Mouse (Mus musculus) MEL (cell line): ENCODE data around the gene Wdr64. TPM values are rescaled to one million over a fixed set of nuclear protein-coding genes. Genes with fewer than 3 reads are reported as not detected.

Experiments
- DNase-seq: peaks from one replicate; pipeline ENCODE4 v3.0.0; 2011; ENCODE audit warnings: low read depth, low spot score
- H3K27ac ChIP-seq: 2 replicates; pipeline ENCODE4 v1.5.1; 2012; ENCODE audit warnings: low read depth, mild to moderate bottlenecking, control low read depth, low read length, moderate library complexity; ENCODE audit not compliant: control insufficient read depth
- H3K27me3 ChIP-seq, 2 experiments: fragments of 150-350 bp in 1 of 2; sonication (generic) in 1 of 2; 2 replicates each; pipeline ENCODE4 v1.6.1; 2012; ENCODE audit warnings: low read length in 2 of 2, mild to moderate bottlenecking in 2 of 2, improper control_type of control experiment in 1 of 2, moderate library complexity in 1 of 2; ENCODE audit not compliant: insufficient read depth in 2 of 2, control insufficient read depth in 1 of 2
- H3K36me3 ChIP-seq, 2 experiments: 2 replicates each; pipeline ENCODE4 v1.6.1; 2012 to 2014; ENCODE audit warnings: low read length in 2 of 2, improper control_type of control experiment in 1 of 2, inconsistent platforms in 1 of 2, mild to moderate bottlenecking in 1 of 2; ENCODE audit not compliant: insufficient read depth in 2 of 2, control insufficient read depth in 1 of 2
- H3K4me1 ChIP-seq, 2 experiments: fragments of 150-350 bp in 1 of 2; sonication (generic) in 1 of 2; 2 replicates each; pipeline ENCODE4 v1.6.1; 2012; ENCODE audit warnings: low read length in 2 of 2, improper control_type of control experiment in 1 of 2, mild to moderate bottlenecking in 1 of 2; ENCODE audit not compliant: insufficient read depth in 2 of 2, control insufficient read depth in 1 of 2
- H3K4me3 ChIP-seq, 2 experiments: fragments of 150-350 bp in 1 of 2; sonication (generic) in 1 of 2; 2 replicates each; pipeline ENCODE4 v1.5.1; 2012; ENCODE audit warnings: low read depth in 2 of 2, low read length in 2 of 2, mild to moderate bottlenecking in 2 of 2, moderate library complexity in 2 of 2, control low read depth in 1 of 2, improper control_type of control experiment in 1 of 2; ENCODE audit not compliant: control insufficient read depth in 1 of 2, insufficient read depth in 1 of 2
- H3K79me2 ChIP-seq: 2 replicates; pipeline ENCODE4 v1.6.1; 2012; ENCODE audit warnings: mild to moderate bottlenecking, low read length, moderate library complexity; ENCODE audit not compliant: control insufficient read depth, poor library complexity, insufficient read depth
- H3K9ac ChIP-seq: 2 replicates; pipeline ENCODE4 v1.6.1; 2012; ENCODE audit warnings: low read depth, mild to moderate bottlenecking, control low read depth, low read length, moderate library complexity; ENCODE audit not compliant: control insufficient read depth, poor library complexity, severe bottlenecking
- H3K9me3 ChIP-seq: fragments of 150-350 bp; sonication (generic); replicated peaks from 2 replicates; pipeline ENCODE4 v1.6.1; 2012; ENCODE audit warnings: mild to moderate bottlenecking, low read length, improper control_type of control experiment, moderate library complexity; ENCODE audit not compliant: insufficient read depth
- BHLHE40 ChIP-seq: IDR thresholded peaks from 2 replicates; pipeline ENCODE4 v1.6.1; 2012; ENCODE audit warnings: low read depth, mild to moderate bottlenecking, inconsistent platforms, low read length, improper control_type of control experiment, borderline replicate concordance
- CHD1 ChIP-seq: IDR thresholded peaks from 2 replicates; pipeline ENCODE4 v1.6.1; 2012; ENCODE audit warnings: low read depth, mild to moderate bottlenecking, inconsistent platforms, low read length, improper control_type of control experiment
- CTCF ChIP-seq, 3 experiments: IDR thresholded peaks in 2 of 3; conservative IDR thresholded peaks in 1 of 3; 2 replicates each; pipeline ENCODE4 v1.5.1; 2011 to 2012; ENCODE audit warnings: low read length in 3 of 3, low read depth in 2 of 3, mild to moderate bottlenecking in 2 of 3, improper control_type of control experiment in 1 of 3, inconsistent platforms in 1 of 3, mixed read lengths in 1 of 3, moderate library complexity in 1 of 3; ENCODE audit not compliant: control insufficient read depth in 1 of 3, insufficient read depth in 1 of 3, poor library complexity in 1 of 3, severe bottlenecking in 1 of 3
- E2F4 ChIP-seq: IDR thresholded peaks from 2 replicates; pipeline ENCODE4 v1.6.1; 2011; ENCODE audit warnings: low read depth, low read length, improper control_type of control experiment, borderline replicate concordance
- ELF1 ChIP-seq: IDR thresholded peaks from 2 replicates; pipeline ENCODE4 v1.6.1; 2014; ENCODE audit warnings: low read depth, mild to moderate bottlenecking, inconsistent platforms, low read length, improper control_type of control experiment, moderate library complexity
- ETS1 ChIP-seq: IDR thresholded peaks from 2 replicates; pipeline ENCODE4 v1.6.1; 2012; ENCODE audit warnings: low read depth, mild to moderate bottlenecking, inconsistent platforms, low read length, improper control_type of control experiment, moderate library complexity
- GABPA ChIP-seq: IDR thresholded peaks from 2 replicates; pipeline ENCODE4 v1.6.1; 2012; ENCODE audit warnings: low read depth, mild to moderate bottlenecking, inconsistent platforms, low read length, improper control_type of control experiment, moderate library complexity
- HCFC1 ChIP-seq: IDR thresholded peaks from 2 replicates; pipeline ENCODE4 v1.6.1; 2012; ENCODE audit warnings: low read depth, mild to moderate bottlenecking, inconsistent platforms, low read length, improper control_type of control experiment, moderate library complexity
- JUND ChIP-seq: IDR thresholded peaks from 2 replicates; pipeline ENCODE4 v1.6.1; 2011; ENCODE audit warnings: low read depth, mild to moderate bottlenecking, improper control_type of control experiment, low read length
- KAT2A ChIP-seq: conservative IDR thresholded peaks from 2 replicates; pipeline ENCODE4 v1.6.1; 2012; ENCODE audit warnings: low read depth, low read length, improper control_type of control experiment, inconsistent platforms
- MAX ChIP-seq: IDR thresholded peaks from 2 replicates; pipeline ENCODE4 v1.6.1; 2011; ENCODE audit warnings: low read length, improper control_type of control experiment
- MAZ ChIP-seq: IDR thresholded peaks from 2 replicates; pipeline ENCODE4 v1.6.1; 2012; ENCODE audit warnings: low read depth, mild to moderate bottlenecking, inconsistent platforms, low read length, improper control_type of control experiment
- MEF2A ChIP-seq: IDR thresholded peaks from 2 replicates; pipeline ENCODE4 v1.6.1; 2014; ENCODE audit warnings: low read depth, mild to moderate bottlenecking, inconsistent platforms, low read length, improper control_type of control experiment; ENCODE audit not compliant: poor library complexity, insufficient replicate concordance, severe bottlenecking; ENCODE audit errors: extremely low read depth
- MXI1 ChIP-seq: IDR thresholded peaks from 2 replicates; pipeline ENCODE4 v1.6.1; 2011; ENCODE audit warnings: mild to moderate bottlenecking, low read depth, low read length, improper control_type of control experiment
- MYB ChIP-seq: IDR thresholded peaks from 2 replicates; pipeline ENCODE4 v1.6.1; 2011; ENCODE audit warnings: mild to moderate bottlenecking, low read depth, low read length, improper control_type of control experiment
- MYC ChIP-seq: IDR thresholded peaks from 2 replicates; pipeline ENCODE4 v1.6.1; 2011; ENCODE audit warnings: low read depth, mild to moderate bottlenecking, low read length, improper control_type of control experiment, moderate library complexity
- NRF1 ChIP-seq: IDR thresholded peaks from 2 replicates; pipeline ENCODE4 v1.6.1; 2014; ENCODE audit warnings: low read depth, mild to moderate bottlenecking, inconsistent platforms, low read length, improper control_type of control experiment, moderate library complexity; ENCODE audit not compliant: poor library complexity, insufficient read depth, severe bottlenecking
- POLR2AphosphoS2 ChIP-seq: IDR thresholded peaks from 2 replicates; pipeline ENCODE4 v1.6.1; 2011; ENCODE audit warnings: low read length, improper control_type of control experiment
- POLR2AphosphoS5 ChIP-seq: IDR thresholded peaks from 2 replicates; pipeline ENCODE4 v1.6.1; 2012; ENCODE audit warnings: low read depth, borderline replicate concordance, mild to moderate bottlenecking, inconsistent platforms, low read length, moderate library complexity, mixed read lengths
- RAD21 ChIP-seq: IDR thresholded peaks from 2 replicates; pipeline ENCODE4 v1.6.1; 2011; ENCODE audit warnings: mild to moderate bottlenecking, low read depth, low read length, improper control_type of control experiment
- SIN3A ChIP-seq: IDR thresholded peaks from 2 replicates; pipeline ENCODE4 v1.6.1; 2012; ENCODE audit warnings: low read length, improper control_type of control experiment, inconsistent platforms
- SMC3 ChIP-seq: IDR thresholded peaks from 2 replicates; pipeline ENCODE4 v1.6.1; 2011; ENCODE audit warnings: low read depth, low read length, improper control_type of control experiment
- TAL1 ChIP-seq: IDR thresholded peaks from 2 replicates; pipeline ENCODE4 v1.6.1; 2012; ENCODE audit warnings: mild to moderate bottlenecking, inconsistent platforms, low read length, moderate library complexity, mixed read lengths
- TCF12 ChIP-seq: IDR thresholded peaks from 2 replicates; pipeline ENCODE4 v1.6.1; 2014; ENCODE audit warnings: low read depth, mild to moderate bottlenecking, inconsistent platforms, low read length, improper control_type of control experiment, moderate library complexity
- UBTF ChIP-seq: IDR thresholded peaks from 2 replicates; pipeline ENCODE4 v1.6.1; 2012; ENCODE audit warnings: low read depth, mild to moderate bottlenecking, inconsistent platforms, low read length, improper control_type of control experiment, moderate library complexity, borderline replicate concordance; ENCODE audit not compliant: insufficient read depth
- USF2 ChIP-seq, 2 experiments: IDR thresholded peaks; 2 replicates each; pipeline ENCODE4 v1.6.1; 2011 to 2012; ENCODE audit warnings: improper control_type of control experiment in 2 of 2, low read length in 2 of 2, borderline replicate concordance in 1 of 2, inconsistent platforms in 1 of 2, low read depth in 1 of 2, mild to moderate bottlenecking in 1 of 2; ENCODE audit not compliant: insufficient read depth in 1 of 2
- ZC3H11A ChIP-seq: IDR thresholded peaks from 2 replicates; pipeline ENCODE4 v1.6.1; 2012; ENCODE audit warnings: low read depth, mild to moderate bottlenecking, inconsistent platforms, low read length, improper control_type of control experiment
- ZMIZ1 ChIP-seq: IDR thresholded peaks from 2 replicates; pipeline ENCODE4 v1.6.1; 2012; ENCODE audit warnings: low read depth, mild to moderate bottlenecking, inconsistent platforms, low read length, improper control_type of control experiment, moderate library complexity
- ZNF384 ChIP-seq: IDR thresholded peaks from 2 replicates; pipeline ENCODE4 v1.6.1; 2012; ENCODE audit warnings: low read depth, mild to moderate bottlenecking, inconsistent platforms, low read length, improper control_type of control experiment
- polyA plus RNA-seq, 2 experiments: library from polyadenylated mRNA; stranded (reverse) in 1 of 2; unstranded in 1 of 2; fragments of >175 nt in 1 of 2; fragments of >200 nt in 1 of 2; gene quantifications; 2 replicates each; pipeline versions ENCODE4 v1.2.1 to v1.2.4; 2012; ENCODE audit warnings: low replicate concordance in 2 of 2, low read depth in 1 of 2; ENCODE audit not compliant: insufficient read length in 2 of 2, insufficient read depth in 1 of 2, missing spikeins in 1 of 2
- total RNA-seq: library from RNA; depleted of rRNA; stranded (reverse); fragments of 300-350 nt; gene quantifications from 2 replicates; pipeline ENCODE4 v1.2.3, GENCODE M21; 2012

Gene Wdr64
- total and polyA plus RNA-seq, 3 experiments: 0.31 TPM; not detected in 2

DNA sequence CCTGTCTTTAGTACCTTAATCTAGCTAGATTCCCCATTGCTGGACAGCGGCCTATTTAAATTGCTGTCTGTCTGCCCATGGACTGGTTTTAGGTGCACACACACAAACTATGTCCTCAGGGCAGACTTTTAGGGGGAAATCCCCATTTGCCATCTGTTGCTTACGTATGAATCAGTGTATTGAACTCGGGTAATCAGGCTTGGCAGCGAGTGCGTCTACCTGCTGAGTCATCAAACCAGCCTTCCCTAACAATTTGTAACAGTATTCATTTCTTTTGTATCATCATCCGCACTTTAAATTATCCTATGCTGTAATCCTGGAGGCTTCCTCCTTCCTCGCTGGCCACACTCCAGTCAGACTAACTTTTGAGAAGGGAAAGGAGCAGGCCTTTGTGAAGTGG lies 28.4 kb upstream of the Wdr64 start:
- H3K4me3 ChIP-seq: no peak overlapping the region
- no peak for DNase-seq
- no peaks in the 10 kb centered on the region for H3K79me2 ChIP-seq
- no peak overlapping the region for H3K27ac ChIP-seq
- no peak for TF ChIP-seq SMC3
- TF ChIP-seq HCFC1: no peak
- TF ChIP-seq RAD21: no peak
- TF ChIP-seq CTCF (IDR thresholded peaks at IDR 0.05 in 2 of 3, conservative IDR thresholded peaks at IDR 0.05 in 1 of 3; ENCODE audit: control insufficient read depth in 1 of 3, insufficient read depth in 1 of 3, low read depth in 2 of 3, low read length in 3 of 3, poor library complexity in 1 of 3, severe bottlenecking in 1 of 3): no peak
- TF ChIP-seq ELF1: no peak
- TF ChIP-seq SIN3A: no peak
- TF ChIP-seq GABPA: no peak
- TF ChIP-seq NRF1: no peak
- no peak for TF ChIP-seq ZMIZ1
- no peak for TF ChIP-seq USF2 (IDR thresholded peaks at IDR 0.05; ENCODE audit: borderline replicate concordance in 1 of 2, insufficient read depth in 1 of 2, low read depth in 1 of 2, low read length in 2 of 2)
- no peak for TF ChIP-seq TCF12
- no peak for TF ChIP-seq POLR2AphosphoS5
- TF ChIP-seq UBTF: no peak
- no peak for TF ChIP-seq MXI1
- no peak for TF ChIP-seq BHLHE40
- no peak for TF ChIP-seq ETS1
- TF ChIP-seq MEF2A: no peak
- no peak for TF ChIP-seq MAZ
- no peak for TF ChIP-seq MYC
- no peak for TF ChIP-seq POLR2AphosphoS2
- no peak overlapping the region for H3K9ac ChIP-seq
- H3K4me1 ChIP-seq: no peaks in the 10 kb centered on the region
- H3K9me3 ChIP-seq: no peaks in the 10 kb centered on the region
- H3K27me3 ChIP-seq: no peaks in the 10 kb centered on the region
- H3K36me3 ChIP-seq: no peaks in the 10 kb centered on the region

DNA sequence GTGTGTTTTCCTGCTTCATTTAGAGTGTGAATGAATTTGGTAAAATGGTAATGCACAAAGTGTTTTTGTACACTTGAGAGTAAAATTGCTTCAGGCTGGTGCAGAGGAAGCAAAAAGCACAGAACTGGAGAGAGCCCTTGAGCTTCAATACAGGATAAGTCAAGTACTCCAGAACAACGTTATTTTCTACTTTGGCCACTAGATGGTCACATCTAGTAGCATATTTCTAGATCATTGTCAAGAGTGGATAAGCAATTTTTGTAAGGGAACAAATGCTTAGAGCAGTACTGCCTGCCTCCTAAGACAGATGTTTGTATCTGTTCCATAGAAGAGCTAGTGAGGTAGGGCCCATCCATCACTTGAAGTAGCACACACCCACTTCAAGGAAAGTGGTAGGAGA lies 26.8 kb upstream of the Wdr64 start:
- Histone ChIP-seq H3K36me3 (no peaks in the 10 kb centered on the region), H3K4me3 (no peak overlapping the region), H3K27ac (no peak overlapping the region), H3K9ac (no peak overlapping the region), H3K27me3 (no peaks in the 10 kb centered on the region), H3K4me1 (no peaks in the 10 kb centered on the region), H3K9me3 (no peaks in the 10 kb centered on the region), H3K79me2 (no peaks in the 10 kb centered on the region)
- DNase-seq: peak; percentile 46
- TF ChIP-seq MEF2A (no peak), USF2 (IDR thresholded peaks at IDR 0.05; ENCODE audit: borderline replicate concordance in 1 of 2, insufficient read depth in 1 of 2, low read depth in 1 of 2, low read length in 2 of 2) (no peak), TAL1 (no peak), ELF1 (no peak), E2F4 (no peak), MXI1 (no peak), KAT2A (no peak), ETS1 (no peak), CTCF (IDR thresholded peaks at IDR 0.05 in 2 of 3, conservative IDR thresholded peaks at IDR 0.05 in 1 of 3; ENCODE audit: control insufficient read depth in 1 of 3, insufficient read depth in 1 of 3, low read depth in 2 of 3, low read length in 3 of 3, poor library complexity in 1 of 3, severe bottlenecking in 1 of 3) (peak in 2 of 3 experiments; percentile 24 to 53; a peak in 4 of 6 replicates), ZC3H11A (peak; percentile 26; the same call in 1 of the 2 replicates), HCFC1 (no peak), CHD1 (no peak), MYB (no peak), MYC (no peak), ZNF384 (no peak), TCF12 (no peak), SIN3A (no peak), JUND (no peak), SMC3 (peak; percentile 60), RAD21 (peak; percentile 47), MAX (no peak)
